ENCODE assay signal across 27 mouse cellular contexts in genomic region chr1:54109255-54109654, GRCm38 (mm10).
A peak's percentile ranks its signal among the peaks of the same experiment; 100 is the strongest.
DNase-seq lines count a peak whose midpoint lies in the region; ATAC-seq and TF ChIP-seq lines count a peak whose summit lies in the region.
"Had no signal": no experiment of that assay in that cellular context is flagged by ENCODE, and none has a peak within 500 bp of the region (broad histone marks: within the 10 kb centered on the region; RNA-seq: fewer than 3 reads in every experiment).

No protein-coding gene starts in this region.

- TF ChIP-seq POLR2A in heart, adult 2 months (IDR thresholded peaks at IDR 0.05; ENCODE audit: insufficient read depth, low read depth, low read length): no peak

- 43% methylated on average over 5 of the region's 5 CpGs for WGBS in embryonic facial prominence, embryonic 11.5 days
- 44% methylated on average over 5 of the region's 5 CpGs for WGBS in embryonic facial prominence, embryonic 10.5 days
- 39% methylated on average over 5 of the region's 5 CpGs for WGBS in heart, adult 2 months
- WGBS in heart, embryonic 11.5 days (ENCODE audit: insufficient replicate concordance): 61% methylated on average over 5 of the region's 5 CpGs
- 36% methylated on average over 5 of the region's 5 CpGs for WGBS in embryonic facial prominence, embryonic 14.5 days

- H3K4me1 ChIP-seq in embryonic facial prominence, embryonic 11.5 days (ENCODE audit: control insufficient read depth, insufficient read depth, low read length): no peaks in the 10 kb centered on the region
- 0 out of 2 replicates have a peak, but pooled peaks cover 4% of the 10 kb centered on the region for H3K4me1 ChIP-seq in embryonic facial prominence, embryonic 10.5 days
- peaks cover 6% of the 10 kb centered on the region for H3K4me1 ChIP-seq in heart, adult 2 months (ENCODE audit: control insufficient read depth, insufficient read depth, low read length)
- H3K4me1 ChIP-seq in heart, embryonic 11.5 days (ENCODE audit: control insufficient read depth, insufficient read depth, low read length): peaks cover 7% of the 10 kb centered on the region; the same call in 1 of the 2 replicates
- H3K4me1 ChIP-seq in embryonic facial prominence, embryonic 14.5 days (ENCODE audit: control insufficient read depth, insufficient read depth, low read length): 0 out of 2 replicates have a peak, but pooled peaks cover 3% of the 10 kb centered on the region
- H3K4me1 ChIP-seq: embryonic facial prominence, embryonic 12.5 days; embryonic facial prominence, embryonic 15.5 days; forebrain, embryonic 10.5 days; forebrain, embryonic 12.5 days had no signal

- no peak overlapping the region for H3K9ac ChIP-seq in embryonic facial prominence, embryonic 11.5 days (replicated peaks; ENCODE audit: low read length)
- H3K9ac ChIP-seq in heart, adult 2 months (ENCODE audit: low read depth, low read length): no peak overlapping the region
- H3K9ac ChIP-seq in heart, embryonic 11.5 days (ENCODE audit: low read depth, low read length): no peak overlapping the region
- no peak overlapping the region for H3K9ac ChIP-seq in embryonic facial prominence, embryonic 14.5 days (ENCODE audit: low read depth, low read length)
- H3K9ac ChIP-seq: embryonic facial prominence, embryonic 12.5 days; embryonic facial prominence, embryonic 15.5 days; forebrain, embryonic 12.5 days had no signal

- H3K27me3 ChIP-seq in embryonic facial prominence, embryonic 11.5 days (ENCODE audit: control insufficient read depth, insufficient read depth, low read length): no peaks in the 10 kb centered on the region
- no peaks in the 10 kb centered on the region for H3K27me3 ChIP-seq in embryonic facial prominence, embryonic 10.5 days (replicated peaks; ENCODE audit: low read depth, poor library complexity, severe bottlenecking)
- H3K27me3 ChIP-seq in heart, adult 2 months (ENCODE audit: control insufficient read depth, insufficient read depth, low read length): no peaks in the 10 kb centered on the region
- H3K27me3 ChIP-seq in heart, embryonic 11.5 days (ENCODE audit: control insufficient read depth, insufficient read depth, low read length): no peaks in the 10 kb centered on the region
- H3K27me3 ChIP-seq in embryonic facial prominence, embryonic 14.5 days (replicated peaks; ENCODE audit: control insufficient read depth, insufficient read depth, low read length): no peaks in the 10 kb centered on the region
- H3K27me3 ChIP-seq: CH12.LX; embryonic facial prominence, embryonic 12.5 days; embryonic facial prominence, embryonic 15.5 days; forebrain, embryonic 12.5 days had no signal

- H3K27ac ChIP-seq in embryonic facial prominence, embryonic 11.5 days (replicated peaks; ENCODE audit: low read depth, low read length): no peak overlapping the region
- H3K27ac ChIP-seq in embryonic facial prominence, embryonic 10.5 days (replicated peaks): no peak overlapping the region
- H3K27ac ChIP-seq in heart, adult 2 months: peak overlapping the region; percentile 34
- no peak overlapping the region for H3K27ac ChIP-seq in heart, embryonic 11.5 days (ENCODE audit: low read depth, low read length)
- no peak overlapping the region for H3K27ac ChIP-seq in embryonic facial prominence, embryonic 14.5 days (replicated peaks; ENCODE audit: low read depth, low read length)
- H3K27ac ChIP-seq: embryonic facial prominence, embryonic 12.5 days; embryonic facial prominence, embryonic 15.5 days; forebrain, embryonic 10.5 days; forebrain, embryonic 12.5 days had no signal

- ATAC-seq in embryonic facial prominence, embryonic 11.5 days (replicated peaks; ENCODE audit: insufficient number of reproducible peaks, low FRiP score, low TSS enrichment, low read depth): no peak
- no peak for ATAC-seq in heart, embryonic 11.5 days (replicated peaks; ENCODE audit: insufficient number of reproducible peaks, low FRiP score, low TSS enrichment)
- ATAC-seq in embryonic facial prominence, embryonic 14.5 days (ENCODE audit: low read depth): peak; percentile 57; the same call in 1 of the 2 replicates
- ATAC-seq: activated CD4-positive, CD25-positive, alpha-beta regulatory T cell, adult 4 months; CD4-positive, CD25-positive, alpha-beta regulatory T cell, adult 4 months; forebrain, embryonic 14.5 days; forebrain, embryonic 16.5 days; Patski had no signal

- no peak for TF ChIP-seq CTCF in heart, adult 2 months (IDR thresholded peaks at IDR 0.05)

- H3K79me2 ChIP-seq in heart, adult 2 months (replicated peaks; ENCODE audit: control insufficient read depth, insufficient read depth, low read length): no peaks in the 10 kb centered on the region

- no peaks in the 10 kb centered on the region for H3K9me3 ChIP-seq in embryonic facial prominence, embryonic 11.5 days (replicated peaks; ENCODE audit: control insufficient read depth, low read length)
- H3K9me3 ChIP-seq in embryonic facial prominence, embryonic 10.5 days: no peaks in the 10 kb centered on the region
- no peaks in the 10 kb centered on the region for H3K9me3 ChIP-seq in heart, embryonic 11.5 days (replicated peaks; ENCODE audit: control insufficient read depth, low read length)
- no peaks in the 10 kb centered on the region for H3K9me3 ChIP-seq in embryonic facial prominence, embryonic 14.5 days (ENCODE audit: control insufficient read depth, low read length)
- H3K9me3 ChIP-seq: embryonic facial prominence, embryonic 12.5 days; embryonic facial prominence, embryonic 15.5 days; forebrain, embryonic 10.5 days; forebrain, embryonic 12.5 days; G1E had no signal

- peak; percentile 30 for DNase-seq in embryonic facial prominence, embryonic 11.5 days (ENCODE audit: low spot score)
- DNase-seq in embryonic facial prominence, embryonic 10.5 days (ENCODE audit: low spot score): no peak
- DNase-seq in heart, adult 2 months: no peak
- DNase-seq in embryonic facial prominence, embryonic 14.5 days (ENCODE audit: low spot score): peak; percentile 52
- no peak for DNase-seq in urinary bladder, postnatal 14 days (ENCODE audit: low spot score)
- DNase-seq: adrenal gland, adult 8-10 months; adrenal gland, postnatal 14 days; adrenal gland, postnatal 36 days; B cell, adult 2 months; cerebellum, adult 11-12 months; cerebellum, adult 2 months; cerebellum, adult 9-10 months; cerebellum, postnatal 10 days; cerebellum, postnatal 25 days had no signal

- intact Hi-C loops in heart, adult 2 months (cut with DNase I): no loop called here

- no peak overlapping the region for H3K4me3 ChIP-seq in embryonic facial prominence, embryonic 11.5 days (ENCODE audit: low read depth, low read length)
- no peak overlapping the region for H3K4me3 ChIP-seq in embryonic facial prominence, embryonic 10.5 days
- no peak overlapping the region for H3K4me3 ChIP-seq in heart, adult 2 months
- no peak overlapping the region for H3K4me3 ChIP-seq in heart, embryonic 11.5 days (ENCODE audit: low read depth, low read length)
- no peak overlapping the region for H3K4me3 ChIP-seq in embryonic facial prominence, embryonic 14.5 days (ENCODE audit: low read depth, low read length)
- H3K4me3 ChIP-seq: embryonic facial prominence, embryonic 12.5 days; embryonic facial prominence, embryonic 15.5 days; erythroblast, embryonic 14.5 days; forebrain, embryonic 10.5 days; forebrain, embryonic 12.5 days had no signal

- H3K36me3 ChIP-seq in embryonic facial prominence, embryonic 11.5 days (replicated peaks; ENCODE audit: control insufficient read depth, insufficient read depth, low read depth, low read length): no peaks in the 10 kb centered on the region
- no peaks in the 10 kb centered on the region for H3K36me3 ChIP-seq in embryonic facial prominence, embryonic 10.5 days (replicated peaks)
- peaks cover 8% of the 10 kb centered on the region; the same call in 1 of the 2 replicates for H3K36me3 ChIP-seq in heart, adult 2 months (ENCODE audit: control insufficient read depth, insufficient read depth, low read length)
- no peaks in the 10 kb centered on the region for H3K36me3 ChIP-seq in heart, embryonic 11.5 days (ENCODE audit: control insufficient read depth, insufficient read depth, low read length)
- no peaks in the 10 kb centered on the region for H3K36me3 ChIP-seq in embryonic facial prominence, embryonic 14.5 days (ENCODE audit: control insufficient read depth, insufficient read depth, low read length)
- H3K36me3 ChIP-seq: embryonic facial prominence, embryonic 12.5 days; embryonic facial prominence, embryonic 15.5 days; forebrain, embryonic 10.5 days; forebrain, embryonic 12.5 days; G1E had no signal

- H3K4me2 ChIP-seq in embryonic facial prominence, embryonic 11.5 days (ENCODE audit: low read depth, low read length): no peak overlapping the region
- no peak overlapping the region for H3K4me2 ChIP-seq in heart, embryonic 11.5 days
- no peak overlapping the region for H3K4me2 ChIP-seq in embryonic facial prominence, embryonic 14.5 days (ENCODE audit: low read depth, low read length)
- H3K4me2 ChIP-seq: embryonic facial prominence, embryonic 12.5 days; embryonic facial prominence, embryonic 15.5 days; forebrain, embryonic 12.5 days had no signal

- no peak for TF ChIP-seq EP300 in heart, adult 2 months (IDR thresholded peaks at IDR 0.05; ENCODE audit: insufficient read depth, low read depth, low read length)

Comparison
In these comparisons a context has a peak if more than half of its experiments do, and no peak if none do; other contexts are left out.
1. DNase-seq: peak in embryonic facial prominence, embryonic 11.5 days (single experiment) and embryonic facial prominence, embryonic 14.5 days (single experiment); none in embryonic facial prominence, embryonic 10.5 days (single experiment), heart, adult 2 months (0 of 2) and urinary bladder, postnatal 14 days (single experiment).